Mouse (Mus musculus) spleen, postnatal 36 days (tissue): ENCODE measurements around the gene Traf2.

Experiments
- DNase-seq, 2 experiments: peaks; one replicate each; pipeline ENCODE4 v3.0.0; 2022; ENCODE audit warnings: low spot score in 2 of 2, mixed read lengths in 1 of 2

The Traf2 gene

DNA sequence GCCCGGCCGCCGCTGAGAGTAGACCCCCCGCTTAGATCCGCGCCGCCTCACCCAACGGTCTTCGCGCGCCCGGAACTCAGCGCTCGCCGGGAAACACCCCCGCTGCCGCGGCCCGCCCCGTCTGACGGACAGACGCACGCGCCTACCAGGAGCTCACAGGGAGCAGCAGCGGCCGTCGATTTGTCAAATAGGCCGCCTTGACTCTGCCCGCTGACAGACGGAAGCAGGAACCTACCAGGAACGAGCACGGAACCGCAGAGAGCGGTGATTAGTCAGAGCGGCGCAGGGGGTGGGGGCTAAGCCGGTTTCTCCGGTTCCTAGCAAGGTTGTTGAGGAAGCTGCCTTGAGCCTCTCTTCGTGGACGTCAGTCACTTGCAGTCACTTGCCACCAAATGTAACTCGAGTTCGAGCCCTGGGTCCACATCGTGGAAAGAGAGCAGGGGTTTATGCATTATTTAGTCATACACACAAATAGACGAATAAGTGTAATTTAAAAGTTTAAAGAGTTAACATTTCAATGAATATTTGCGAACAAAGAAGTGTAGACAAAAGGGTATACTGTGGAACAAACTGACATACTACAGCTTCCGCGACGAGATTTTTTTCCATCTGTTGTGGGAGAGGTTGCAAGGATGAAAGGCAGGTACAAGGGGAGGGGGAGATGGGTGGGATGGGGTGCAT is at the start of gene Traf2:
Gene Traf2, minus strand, starts transcription at position 130 of the 681 bp plus-strand sequence.
- DNase-seq = peak; percentile 99

DNA sequence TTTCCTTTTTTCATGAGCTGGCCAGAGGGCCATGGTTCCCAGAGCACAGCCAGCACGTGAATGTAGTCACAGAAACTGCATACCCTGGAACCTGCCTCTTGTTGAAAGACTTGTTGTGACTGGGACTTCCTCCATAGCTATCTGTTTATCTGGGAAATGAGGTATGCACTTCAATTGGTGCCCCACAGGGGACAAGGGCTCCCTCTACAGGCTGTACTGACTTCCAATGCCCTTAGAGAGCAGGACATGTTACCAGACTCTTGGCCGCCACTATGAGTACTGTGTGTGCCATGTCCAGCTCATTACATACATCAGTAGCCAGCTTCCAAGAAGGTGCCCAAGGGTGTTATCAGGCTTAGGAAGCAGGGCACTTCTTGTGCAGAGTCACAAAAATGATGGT is 45.1 kb upstream of the Traf2 start:
- DNase-seq = no peak

DNA sequence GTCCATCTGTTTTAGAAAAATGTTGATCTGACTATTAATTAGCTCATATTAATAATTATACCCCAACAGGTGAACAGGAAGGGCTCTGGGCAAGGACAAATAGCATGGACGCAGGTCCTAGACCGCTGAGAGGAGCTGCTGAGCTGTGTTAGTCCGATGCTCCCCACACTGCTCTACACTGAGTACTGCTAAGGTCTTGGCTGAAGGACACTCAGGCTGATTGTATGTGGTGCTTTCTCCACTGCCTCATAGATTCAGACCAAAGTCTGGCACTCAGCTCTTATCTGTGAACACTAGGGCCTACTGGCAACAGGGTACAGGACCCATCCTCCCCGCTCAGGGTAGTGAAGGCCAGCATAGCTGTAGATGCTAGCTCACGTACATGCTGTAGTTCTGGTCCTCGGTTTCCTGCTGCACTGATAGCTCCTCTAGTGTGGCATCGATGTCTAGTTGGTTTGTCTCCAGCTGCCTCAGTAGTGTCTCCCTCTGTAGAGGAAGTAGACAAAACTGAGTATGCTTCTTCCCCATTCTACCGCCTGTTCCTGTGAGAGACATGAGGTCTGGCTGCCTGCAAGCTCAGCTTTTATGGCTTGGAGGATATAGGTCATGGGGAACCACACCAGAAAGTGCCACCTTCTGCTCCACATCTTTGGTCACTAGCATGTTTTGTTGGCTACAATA is 41.6 kb upstream of the Traf2 start:
- no peak for DNase-seq

DNA sequence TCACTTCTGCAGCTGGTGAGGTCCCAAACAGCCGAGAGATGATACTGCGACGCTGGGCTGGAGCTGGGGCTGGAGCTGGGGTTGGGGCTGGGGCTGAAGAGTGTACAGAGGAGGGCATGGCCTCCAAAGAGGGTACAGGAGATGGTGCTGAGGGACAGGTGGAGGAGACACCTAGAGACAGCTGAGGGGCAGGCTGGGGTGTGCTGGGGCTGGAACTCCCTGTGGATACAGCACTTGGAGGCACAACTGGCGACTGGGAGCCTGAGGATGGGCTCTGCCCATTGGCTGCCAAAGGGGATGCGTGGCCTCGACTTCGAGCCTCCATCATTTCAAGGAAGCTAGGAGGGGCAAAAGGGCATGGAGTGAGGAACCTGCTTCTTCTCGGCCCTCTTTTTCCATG is 40.5 kb upstream of the Traf2 start:
- DNase-seq = no peak

DNA sequence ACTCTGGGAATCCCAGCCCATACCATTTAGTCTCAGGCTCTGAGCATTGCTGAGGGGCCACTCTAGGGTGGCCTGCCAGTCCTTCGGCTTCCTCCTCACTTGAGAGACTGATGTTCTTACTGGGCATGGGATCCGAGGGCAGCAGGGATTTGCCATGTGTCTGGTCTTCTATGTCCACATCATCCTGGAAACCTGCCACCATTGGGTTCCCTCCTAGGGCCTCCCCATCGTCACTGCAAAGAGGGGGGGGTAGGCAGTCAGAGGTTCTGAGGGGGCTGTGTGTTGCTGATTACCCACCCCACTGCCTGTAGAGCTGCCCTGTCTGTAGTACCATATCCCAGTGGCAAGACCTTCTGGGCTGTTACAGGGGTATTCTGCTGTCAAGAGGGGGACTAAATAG is 38.9 kb upstream of the Traf2 start:
- no peak for DNase-seq

DNA sequence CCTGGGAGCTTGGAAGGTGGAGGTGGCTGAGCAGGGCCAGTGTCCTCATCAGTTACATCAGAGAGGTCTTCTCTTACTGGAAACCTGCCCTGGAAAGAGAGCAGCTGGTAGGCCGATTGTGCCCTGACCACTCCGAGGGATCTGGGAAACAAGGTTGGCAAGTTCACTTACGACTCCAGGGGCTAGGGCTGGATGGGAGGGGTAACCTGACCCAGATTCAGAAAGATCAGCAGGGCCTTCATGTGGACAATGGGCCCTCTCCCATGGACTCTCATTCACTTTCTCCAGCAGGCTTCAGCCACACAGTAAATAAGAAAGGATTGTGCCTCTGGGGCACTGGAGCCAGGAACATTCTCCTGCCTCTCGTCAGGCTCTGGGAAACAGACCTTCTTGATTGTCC is 38.1 kb upstream of the Traf2 start:
- DNase-seq = no peak

DNA sequence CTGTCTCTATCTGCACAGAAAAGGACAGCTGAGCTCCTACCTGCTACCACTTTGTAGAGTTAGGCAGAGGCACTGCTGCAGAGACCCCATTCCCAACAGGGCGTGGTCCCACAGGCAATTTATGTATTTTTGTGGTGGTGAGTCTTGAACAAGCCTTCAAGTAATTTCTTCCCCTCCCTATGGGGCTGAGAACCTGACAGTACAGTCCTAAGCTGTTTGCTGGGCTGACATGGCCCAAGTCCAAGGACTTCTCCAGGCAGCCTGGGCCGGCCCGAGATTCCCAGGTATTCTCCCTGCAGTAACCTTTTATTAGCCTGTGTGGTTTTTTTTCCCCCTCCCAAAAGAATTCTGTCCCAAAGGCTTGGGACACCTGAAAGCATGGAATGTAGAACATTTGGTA is 37.4 kb upstream of the Traf2 start:
- no peak for DNase-seq

DNA sequence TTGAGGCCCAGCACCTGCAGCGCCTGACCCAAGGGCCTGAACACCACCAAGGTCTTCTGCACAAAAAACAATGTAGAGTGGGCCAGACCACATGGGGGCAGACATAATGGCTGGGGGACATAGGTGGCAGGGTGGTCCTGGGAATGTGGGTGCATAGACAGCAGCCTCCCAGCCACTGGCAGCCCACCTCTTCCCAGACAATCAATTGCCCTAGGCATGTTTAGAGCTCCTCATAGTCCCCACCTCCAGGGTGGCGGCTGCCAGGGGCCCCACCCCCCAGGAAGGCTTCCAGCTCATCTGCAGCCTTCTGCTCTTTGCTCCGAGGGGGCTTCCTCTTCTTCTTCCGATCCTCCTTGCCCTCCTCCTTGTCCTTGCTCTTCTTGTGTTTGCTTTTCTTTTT is 36.8 kb upstream of the Traf2 start:
- no peak for DNase-seq

DNA sequence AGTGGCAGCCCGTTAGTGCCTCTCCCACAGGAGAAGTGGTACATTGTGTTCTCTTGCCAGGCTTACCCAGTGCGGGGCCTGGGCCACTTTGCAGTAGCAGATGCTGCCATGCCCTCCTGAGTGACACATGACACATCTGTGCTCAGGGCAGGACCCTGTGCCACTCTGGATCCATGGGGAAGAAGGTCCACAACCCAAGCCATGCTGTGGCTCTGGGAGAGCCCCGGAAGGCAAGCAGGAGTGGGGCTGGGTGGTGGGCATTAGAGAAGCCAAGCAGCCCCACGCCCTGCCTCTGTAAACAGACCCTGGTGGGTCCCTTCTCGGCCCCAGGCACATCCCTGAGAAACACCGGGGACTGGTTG is 36.4 kb upstream of the Traf2 start:
- DNase-seq = no peak

DNA sequence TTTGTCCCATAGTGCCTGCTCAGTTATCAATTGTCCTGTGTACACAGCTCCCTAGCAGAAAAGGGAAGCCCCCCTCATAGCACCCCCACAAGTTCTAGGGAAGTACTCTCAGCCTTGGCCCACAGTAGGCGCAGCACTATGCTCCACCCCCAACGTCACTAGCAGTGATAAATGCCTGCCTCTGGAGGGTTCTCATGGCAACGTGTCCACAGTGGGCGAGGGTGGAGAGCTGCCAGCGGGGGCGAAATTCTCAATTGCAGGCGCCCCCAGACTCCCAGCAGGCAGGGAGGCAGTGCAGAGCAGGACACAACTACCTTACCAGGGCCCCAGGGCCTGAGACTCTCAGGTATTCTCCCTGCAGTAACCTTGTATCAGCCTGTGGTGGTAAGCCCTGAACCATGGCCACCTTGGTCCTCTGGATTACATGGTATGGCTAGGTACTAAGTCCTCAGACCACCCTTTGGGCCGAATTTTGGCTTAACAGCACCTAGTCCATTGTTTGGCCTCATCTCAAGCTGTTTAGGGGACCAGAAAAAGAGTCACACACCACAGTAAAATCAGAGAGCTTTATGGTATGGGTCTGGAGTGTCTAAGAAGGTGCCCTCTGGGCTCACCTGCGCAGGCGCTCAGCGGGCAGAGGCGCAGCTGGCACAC is 35.9 kb upstream of the Traf2 start:
- peak in 1 of 2 experiments; percentile 28 for DNase-seq

DNA sequence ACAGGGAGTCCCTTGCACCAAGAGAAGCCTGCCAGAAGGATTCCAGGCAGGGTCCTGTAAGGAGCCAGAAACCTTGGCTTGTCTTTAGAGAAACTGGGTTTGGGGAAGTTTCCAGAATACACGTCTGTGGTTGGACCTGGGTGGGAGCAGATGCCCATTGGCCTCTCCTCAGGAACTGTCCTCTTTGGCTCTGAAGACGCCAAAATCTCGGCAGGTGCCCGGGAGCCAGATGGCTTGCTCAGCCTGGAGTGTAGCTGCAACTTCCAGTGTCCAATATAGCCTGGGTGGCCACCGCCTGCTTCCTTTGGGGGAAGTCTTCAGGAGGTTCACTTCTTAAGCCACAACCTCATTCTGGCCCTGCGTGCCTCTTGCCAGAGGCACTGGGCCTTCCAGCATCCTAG is 35.2 kb upstream of the Traf2 start:
- DNase-seq = no peak

DNA sequence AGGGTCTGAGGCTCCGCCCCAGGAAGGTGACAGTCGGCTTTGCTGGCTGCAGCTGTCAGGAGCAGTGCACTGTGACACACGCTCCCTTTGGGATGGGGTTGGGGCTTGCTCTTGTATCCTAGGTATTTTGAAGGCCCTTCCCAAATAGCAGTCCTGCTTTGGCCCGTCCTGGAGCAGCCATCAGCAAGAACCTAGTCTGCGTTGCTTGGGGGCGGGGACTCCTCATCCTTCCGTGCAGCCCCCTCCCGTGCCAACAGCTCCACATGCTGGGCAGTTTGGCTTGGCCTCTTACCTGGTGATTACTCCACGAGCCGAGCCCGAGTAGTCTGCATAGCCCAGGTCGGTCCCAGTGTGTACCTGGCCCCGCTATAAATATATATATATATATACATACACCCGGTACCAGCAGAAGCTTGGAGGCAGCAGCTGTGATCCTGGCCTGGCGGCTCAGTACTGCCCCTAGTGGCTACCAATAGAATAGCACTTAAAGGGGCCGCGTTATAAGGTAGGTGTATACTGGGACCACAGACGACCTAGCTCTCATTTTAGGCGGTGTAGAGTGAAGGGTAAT is 34.6 kb upstream of the Traf2 start, which contains the start of gene Ajm1:
Gene Ajm1, minus strand, starts transcription at position 464 of the 571 bp plus-strand sequence.
- peak; percentile 66 to 69 for DNase-seq

DNA sequence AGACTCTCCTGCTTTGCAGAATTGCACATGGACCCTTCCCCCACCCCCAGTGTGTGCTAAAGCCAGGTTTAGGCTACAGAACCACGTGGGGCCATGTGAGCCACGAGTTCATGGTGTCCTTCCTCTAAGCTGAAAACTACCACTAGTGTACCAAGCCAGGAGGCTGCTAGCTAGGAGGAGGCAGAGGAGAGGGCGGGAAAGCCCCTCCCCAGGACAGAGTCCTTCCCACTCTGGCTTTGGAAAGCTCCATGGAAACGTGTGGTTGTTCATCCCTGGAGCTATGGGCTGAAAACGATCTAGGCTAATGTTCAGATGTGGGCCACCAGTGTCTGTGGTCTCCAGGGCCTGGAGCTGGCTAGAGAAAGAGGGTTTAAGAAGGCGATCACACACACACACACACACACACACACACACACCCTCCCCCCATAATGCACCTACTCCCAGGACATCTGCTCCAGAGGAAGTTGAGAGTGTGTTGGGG is 33.9 kb upstream of the Traf2 start:
- no peak for DNase-seq

DNA sequence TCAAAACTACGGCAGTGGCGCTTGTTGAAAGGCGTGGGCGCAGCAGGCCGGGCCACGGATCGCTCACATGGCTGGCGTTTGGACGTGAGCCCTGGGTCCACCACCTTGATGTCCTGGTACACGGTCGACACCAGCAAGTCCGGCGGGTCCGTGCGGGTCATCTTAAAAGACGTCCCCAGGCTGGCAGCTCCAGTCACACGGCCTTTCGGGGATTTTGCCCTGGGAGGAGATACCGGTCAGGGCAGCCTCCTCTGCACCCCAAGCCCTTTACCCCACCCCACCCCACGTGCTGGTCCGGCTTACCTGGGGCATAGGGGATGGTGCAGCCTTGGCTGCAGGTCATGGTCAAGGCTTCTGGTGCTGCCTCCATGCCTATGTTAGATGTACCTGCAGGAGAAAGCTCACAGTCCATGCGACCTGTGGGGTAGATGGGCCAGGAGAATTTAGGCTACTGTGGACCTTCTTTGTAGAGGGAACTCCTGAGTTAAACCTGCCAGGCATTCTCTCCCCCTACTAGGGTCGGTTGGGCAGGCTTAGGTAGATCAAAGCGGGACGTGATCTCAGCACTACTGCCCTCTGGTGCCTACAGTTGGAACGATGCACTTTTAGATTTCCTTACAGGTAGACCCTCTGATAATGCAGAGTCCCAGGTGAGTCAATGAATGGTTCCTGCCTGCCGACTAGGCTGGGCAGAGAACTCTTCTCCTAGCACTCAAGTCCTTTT is 33.2 kb upstream of the Traf2 start:
- peak; percentile 45 to 61 for DNase-seq

DNA sequence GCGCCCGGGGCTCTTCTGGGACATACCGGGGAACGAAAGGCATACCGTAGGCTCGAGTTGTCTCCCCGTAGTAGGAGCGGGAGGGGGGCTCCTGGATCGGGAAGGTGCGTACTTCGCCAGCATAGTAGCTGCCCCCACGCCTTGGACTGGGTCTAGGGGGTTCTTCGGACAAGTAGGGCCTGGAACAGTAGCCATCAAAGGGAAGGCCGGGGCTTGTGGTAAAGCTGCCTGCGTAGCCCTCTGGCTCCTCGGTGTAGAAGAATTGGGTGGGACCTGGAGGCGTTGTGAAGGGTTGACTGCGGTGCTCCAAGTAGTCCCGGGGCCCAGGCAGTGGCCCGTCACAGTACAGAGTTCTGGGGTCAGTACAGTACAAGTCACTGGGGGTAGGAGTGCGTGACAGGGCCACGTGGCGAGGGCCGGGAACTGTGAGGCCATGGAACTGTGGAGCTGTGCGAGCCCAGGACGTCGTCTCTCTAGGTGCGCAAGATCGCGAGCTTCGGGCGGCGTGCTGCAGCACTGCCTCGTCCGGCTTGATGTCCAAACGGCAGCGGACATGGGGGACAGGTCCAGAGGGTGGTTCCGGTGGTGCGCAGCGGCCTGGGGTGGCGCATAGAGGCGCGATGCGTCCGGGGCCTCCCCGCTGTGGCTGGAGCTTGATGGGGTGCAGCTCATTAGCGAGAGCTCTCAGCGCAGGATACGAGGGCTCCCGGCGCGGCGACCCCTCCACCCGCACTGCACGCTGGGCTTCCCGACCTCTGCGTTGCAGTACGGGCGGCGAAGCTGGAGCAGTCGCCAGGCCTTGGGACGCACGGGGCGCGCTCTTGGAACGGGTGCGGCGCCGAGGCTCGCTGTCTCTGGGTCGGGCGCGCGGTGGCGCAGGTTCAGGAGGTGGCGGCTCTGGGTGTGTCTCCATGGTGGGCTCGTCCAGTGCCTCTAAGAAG is 32.3 kb upstream of the Traf2 start:
- no peak for DNase-seq

DNA sequence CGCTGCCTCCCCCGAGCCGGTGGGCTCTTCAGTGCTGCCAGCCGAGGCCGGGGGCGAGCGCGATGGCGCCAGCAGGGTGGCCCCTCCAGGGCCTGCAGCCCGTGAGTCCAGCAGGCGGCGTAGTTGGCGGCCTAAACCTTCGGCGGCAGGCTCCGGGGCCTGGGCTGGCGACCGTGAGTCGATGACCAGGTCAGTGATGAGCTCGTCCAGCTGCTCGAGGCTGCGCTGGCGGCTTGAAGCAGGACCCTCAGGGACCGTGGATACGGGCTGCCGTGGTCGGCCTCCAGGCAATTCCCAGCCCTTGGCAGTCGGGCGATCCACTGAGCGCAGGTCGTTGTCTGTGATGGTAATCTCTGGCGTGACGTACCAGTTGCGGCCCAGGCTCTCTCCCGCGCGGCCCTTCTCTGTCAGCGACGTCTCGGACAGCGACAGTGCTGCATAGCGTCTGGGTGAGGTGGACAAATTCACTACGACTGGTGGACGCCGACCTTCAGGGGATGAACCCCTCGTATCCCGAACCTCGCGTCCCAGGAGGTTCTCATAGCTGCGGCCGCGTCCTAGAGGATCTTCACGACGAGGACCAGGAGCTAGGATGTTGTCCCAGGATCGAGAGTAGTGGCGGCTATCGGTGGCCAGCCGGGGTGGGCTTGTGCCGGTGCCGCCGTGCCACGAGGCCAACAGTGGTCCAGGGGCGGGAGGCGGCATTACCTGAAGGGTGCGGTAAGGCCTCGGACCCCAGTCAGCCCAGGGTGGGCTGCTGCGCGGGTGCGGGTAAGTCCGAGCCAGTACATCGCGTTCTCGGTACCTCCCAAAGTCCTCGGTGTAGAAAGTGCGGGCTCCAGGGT is 31.4 kb upstream of the Traf2 start:
- DNase-seq = no peak

DNA sequence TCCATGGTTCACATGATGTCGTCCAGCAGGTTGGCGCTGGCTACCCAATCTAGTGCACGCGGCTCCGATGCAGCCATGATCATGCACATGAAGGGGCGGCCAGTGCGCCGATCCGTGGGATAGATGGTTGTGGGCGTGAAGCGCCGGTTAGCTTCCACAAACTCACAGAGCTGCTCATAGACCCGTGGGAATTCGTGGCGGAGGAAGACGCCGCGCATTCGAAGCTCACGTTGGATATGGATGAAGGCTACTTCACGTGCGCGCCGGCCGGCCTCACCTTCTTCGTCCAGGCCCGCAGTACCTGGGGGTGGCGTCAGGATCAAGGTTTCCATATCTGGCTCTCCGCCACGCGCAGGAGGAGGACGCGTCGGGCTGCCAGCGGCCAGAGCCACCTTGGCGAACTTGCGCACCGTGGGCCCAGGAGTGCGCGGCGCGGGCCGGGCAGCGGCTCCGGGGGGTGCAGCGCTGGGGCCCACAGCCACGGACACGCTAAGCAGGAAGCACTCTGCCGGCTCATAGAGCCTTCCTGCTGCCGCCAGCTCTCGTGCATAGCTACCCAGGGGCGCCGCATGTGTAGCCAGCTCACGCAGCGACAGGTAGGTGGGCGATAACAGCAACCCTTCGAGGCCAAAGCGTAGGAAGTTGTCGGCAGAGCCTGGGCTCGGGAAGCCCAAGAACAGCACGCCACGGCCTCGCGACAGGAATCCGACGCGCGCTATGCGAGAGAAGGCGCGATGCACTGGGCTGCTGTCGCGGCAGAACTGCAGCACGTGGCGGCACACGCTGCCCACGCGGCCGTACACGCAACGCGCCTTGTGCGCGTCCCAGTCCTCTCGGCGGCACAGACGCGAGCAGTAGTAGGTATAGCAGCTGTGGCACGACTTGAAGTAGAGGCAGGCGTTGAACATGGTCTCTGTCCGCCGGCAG is 30.5 kb upstream of the Traf2 start:
- no peak for DNase-seq

DNA sequence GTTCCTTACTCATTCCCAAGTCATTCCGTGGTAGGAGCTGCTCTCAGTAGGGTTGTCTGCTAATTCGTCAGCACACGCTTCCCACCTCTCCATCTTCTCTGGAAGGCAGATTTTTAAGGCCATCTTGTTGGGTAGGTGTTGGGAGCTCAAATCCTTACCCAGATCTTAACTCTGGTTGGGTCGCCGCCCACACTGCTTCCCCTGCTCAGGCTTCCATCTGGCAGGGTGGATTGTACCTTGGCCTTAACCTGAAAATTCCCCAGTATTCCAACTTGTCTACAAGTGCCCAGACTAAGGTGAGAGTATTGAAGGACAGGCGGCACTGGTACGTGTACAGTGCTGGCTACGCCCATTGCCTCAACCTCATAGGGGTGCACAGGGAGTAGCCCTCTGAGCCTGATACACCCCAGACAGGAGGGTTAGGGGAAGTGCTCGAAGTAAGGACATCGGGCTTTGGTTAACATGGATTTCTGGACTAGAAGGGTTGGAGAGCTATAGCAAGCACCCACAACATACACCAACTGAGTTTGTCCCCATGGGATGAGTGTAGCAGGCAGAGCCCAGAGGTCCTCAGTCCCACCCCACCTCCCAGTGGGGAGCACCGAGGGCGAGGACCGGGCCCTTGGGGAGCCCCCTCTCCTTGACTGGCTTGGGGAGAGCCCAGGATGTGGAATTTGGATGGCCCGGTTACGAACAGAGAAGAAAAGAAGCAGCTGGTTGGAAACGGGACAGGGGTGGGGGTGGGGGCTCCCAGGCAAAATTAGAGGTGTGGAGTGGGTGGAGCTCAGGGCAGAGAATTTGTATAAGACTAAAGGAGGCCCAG is 29.5 kb upstream of the Traf2 start:
- no peak for DNase-seq
